Mouse (Mus musculus) adrenal gland, postnatal 10 days (tissue): ENCODE measurements around the gene Thbs2. TPM values are rescaled to one million over a fixed set of nuclear protein-coding genes. Genes with fewer than 3 reads are reported as not detected.

ENCODE experiments used
- DNase-seq: peaks from one replicate; pipeline ENCODE4 v3.0.0; 2021; ENCODE audit warnings: mixed read lengths
- long read RNA-seq, 2 experiments: library from polyadenylated mRNA; stranded (forward); transcript quantifications; one replicate each; pipeline ENCODE4 v2.0.0; 2021
- total RNA-seq, 2 experiments: library from RNA; stranded (reverse); gene quantifications; 2 replicates each; pipeline ENCODE4 v1.2.3; 2021

Thbs2 gene
- total RNA-seq, result 10 to 100 TPM; 17.7 to 22.0 TPM
- long read RNA-seq, experiment 1, full-length matches to known transcripts, result 8 of 13 reads
- long read RNA-seq, experiment 1, partial matches to known transcripts, result 4 of 13 reads
- long read RNA-seq, experiment 1, other reads (novel, unspliced or antisense), result 1 of 13 reads
- long read RNA-seq, experiment 2, full-length matches to known transcripts, result 2 of 8 reads
- long read RNA-seq, experiment 2, partial matches to known transcripts, result 4 of 8 reads
- long read RNA-seq, experiment 2, other reads (novel, unspliced or antisense), result 2 of 8 reads

GRCm38 (mm10) chr17:14693994-14694374 is at the start of gene Thbs2:
Thbs2 (minus strand) TSS chr17:14694235.
- DNase-seq, result peak; percentile 47

GRCm38 (mm10) chr17:14735493-14736004 is 41.5 kb upstream of the Thbs2 start:
- DNase-seq, result no peak

- no peak for DNase-seq
Observed at GRCm38 (mm10) chr17:14734380-14734779, 40.3 kb upstream of the Thbs2 start.

GRCm38 (mm10) chr17:14733941-14734340 is 39.9 kb upstream of the Thbs2 start:
- DNase-seq, result no peak

GRCm38 (mm10) chr17:14733027-14733426 is 39.0 kb upstream of the Thbs2 start:
- no peak for DNase-seq

GRCm38 (mm10) chr17:14730629-14731028 is 36.6 kb upstream of the Thbs2 start:
- no peak for DNase-seq

- DNase-seq, result no peak
Observed at GRCm38 (mm10) chr17:14727481-14727880, 33.4 kb upstream of the Thbs2 start.

- no peak for DNase-seq
Observed at GRCm38 (mm10) chr17:14724786-14725185, 30.8 kb upstream of the Thbs2 start.

- DNase-seq, result no peak
Observed at GRCm38 (mm10) chr17:14721325-14721724, 27.3 kb upstream of the Thbs2 start.

GRCm38 (mm10) chr17:14720912-14721311 is 26.9 kb upstream of the Thbs2 start:
- no peak for DNase-seq

GRCm38 (mm10) chr17:14720227-14720626 is 26.2 kb upstream of the Thbs2 start:
- DNase-seq, result peak; percentile 55

- DNase-seq, result peak; percentile 63
Observed at GRCm38 (mm10) chr17:14718801-14719200, 24.8 kb upstream of the Thbs2 start.

GRCm38 (mm10) chr17:14714782-14715181 is 20.7 kb upstream of the Thbs2 start:
- DNase-seq, result no peak

GRCm38 (mm10) chr17:14714374-14714773 is 20.3 kb upstream of the Thbs2 start:
- no peak for DNase-seq

GRCm38 (mm10) chr17:14711784-14712183 is 17.7 kb upstream of the Thbs2 start:
- no peak for DNase-seq

GRCm38 (mm10) chr17:14711032-14711431 is 17.0 kb upstream of the Thbs2 start:
- peak; percentile 55 for DNase-seq

GRCm38 (mm10) chr17:14706066-14706465 is 12.0 kb upstream of the Thbs2 start:
- no peak for DNase-seq

GRCm38 (mm10) chr17:14705466-14705865 is 11.4 kb upstream of the Thbs2 start:
- no peak for DNase-seq

- no peak for DNase-seq
Observed at GRCm38 (mm10) chr17:14703771-14704170, 9.7 kb upstream of the Thbs2 start.

- no peak for DNase-seq
Observed at GRCm38 (mm10) chr17:14703268-14703667, 9.2 kb upstream of the Thbs2 start.

- DNase-seq, result no peak
Observed at GRCm38 (mm10) chr17:14702701-14703100, 8.7 kb upstream of the Thbs2 start.

- peak; percentile 24 for DNase-seq
Observed at GRCm38 (mm10) chr17:14701891-14702290, 7.9 kb upstream of the Thbs2 start.

GRCm38 (mm10) chr17:14700204-14700603 is 6.2 kb upstream of the Thbs2 start:
- DNase-seq, result no peak

- DNase-seq, result no peak
Observed at GRCm38 (mm10) chr17:14698188-14698587, 4.2 kb upstream of the Thbs2 start.
